Mouse (Mus musculus): ENCODE results near the gene Mfsd5. TPM values are rescaled to one million over a fixed set of nuclear protein-coding genes. Genes with fewer than 3 reads are reported as not detected.

The Mfsd5 gene
- total RNA-seq (2021): 10 to 100 TPM; 42.1 to 43.9 TPM

- DNase-seq (ENCODE audit: low spot score in 2 of 2): peak; percentile 87 to 88
- intact Hi-C loops (cut with DNase I): loop anchor here (2.0 kb wide), 1 partner anchor 40 kb away; no protein-coding TSS in a partner anchor
Observed at GRCm38 (mm10) chr15:102279092-102279782, at the start of gene Mfsd5. TSS of gene Mfsd5 (plus strand) at chr15:102279454.

GRCm38 (mm10) chr15:102230408-102231321 is 48.6 kb upstream of the Mfsd5 start:
- DNase-seq (ENCODE audit: low spot score in 2 of 2): no peak
- intact Hi-C loops (cut with DNase I): no loop called here

GRCm38 (mm10) chr15:102231748-102232147 is 47.5 kb upstream of the Mfsd5 start, which contains the start of gene Itgb7:
TSS of gene Itgb7 (minus strand) at chr15:102231944.
- DNase-seq (ENCODE audit: low spot score in 2 of 2): no peak
- intact Hi-C loops (cut with DNase I): no loop called here

GRCm38 (mm10) chr15:102232764-102233163 is 46.5 kb upstream of the Mfsd5 start:
- intact Hi-C loops (cut with DNase I): no loop called here

GRCm38 (mm10) chr15:102233896-102234295 is 45.4 kb upstream of the Mfsd5 start:
- intact Hi-C loops (cut with DNase I): no loop called here

More at GRCm38 (mm10) chr15:102232764-102233163, 46.5 kb upstream of the Mfsd5 start:
- DNase-seq (ENCODE audit: low spot score in 2 of 2): no peak

GRCm38 (mm10) chr15:102235371-102236027 is 43.8 kb upstream of the Mfsd5 start:
- no peak for DNase-seq (ENCODE audit: low spot score in 2 of 2)

More at GRCm38 (mm10) chr15:102233896-102234295, 45.4 kb upstream of the Mfsd5 start:
- DNase-seq (ENCODE audit: low spot score in 2 of 2): no peak

GRCm38 (mm10) chr15:102238543-102239259 is 40.6 kb upstream of the Mfsd5 start:
- no peak for DNase-seq (ENCODE audit: low spot score in 2 of 2)
- intact Hi-C loops (cut with DNase I): loop anchor here (2.0 kb wide), 1 partner anchor 40 kb away; the partner anchor contains the start of gene Mfsd5

More at GRCm38 (mm10) chr15:102235371-102236027, 43.8 kb upstream of the Mfsd5 start:
- intact Hi-C loops (cut with DNase I): no loop called here

- intact Hi-C loops (cut with DNase I): loop anchor here (2.0 kb wide), 1 partner anchor 40 kb away; the partner anchor contains the start of gene Mfsd5
- DNase-seq (ENCODE audit: low spot score in 2 of 2): peak; percentile 69 to 70
Observed at GRCm38 (mm10) chr15:102239260-102239590, 40.0 kb upstream of the Mfsd5 start.

- intact Hi-C loops (cut with DNase I): loop anchor here (2.0 to 5.0 kb wide), 2 partner anchors 39 to 77 kb away; partner anchors contain the start of gene Mfsd5
- DNase-seq (ENCODE audit: low spot score in 2 of 2): no peak
Observed at GRCm38 (mm10) chr15:102239851-102240250, 39.4 kb upstream of the Mfsd5 start.

- no peak for DNase-seq (ENCODE audit: low spot score in 2 of 2)
- intact Hi-C loops (cut with DNase I): loop anchor here (5.0 kb wide), 1 partner anchor 77 kb away; no protein-coding TSS in a partner anchor
Observed at GRCm38 (mm10) chr15:102240607-102241006, 38.6 kb upstream of the Mfsd5 start.

GRCm38 (mm10) chr15:102242404-102243228 is 36.6 kb upstream of the Mfsd5 start:
- DNase-seq (ENCODE audit: low spot score in 2 of 2): no peak
- intact Hi-C loops (cut with DNase I): loop anchor here (5.0 kb wide), 1 partner anchor 75 kb away; no protein-coding TSS in a partner anchor

GRCm38 (mm10) chr15:102243229-102244190 is 35.7 kb upstream of the Mfsd5 start:
- DNase-seq (ENCODE audit: low spot score in 2 of 2): no peak

GRCm38 (mm10) chr15:102244306-102245191 is 34.7 kb upstream of the Mfsd5 start:
- no peak for DNase-seq (ENCODE audit: low spot score in 2 of 2)
- intact Hi-C loops (cut with DNase I): loop anchor here (5.0 kb wide), 1 partner anchor 73 kb away; no protein-coding TSS in a partner anchor

More at GRCm38 (mm10) chr15:102243229-102244190, 35.7 kb upstream of the Mfsd5 start:
- intact Hi-C loops (cut with DNase I): loop anchor here (5.0 kb wide), 1 partner anchor 74 kb away; no protein-coding TSS in a partner anchor

GRCm38 (mm10) chr15:102245461-102245881 is 33.8 kb upstream of the Mfsd5 start:
- intact Hi-C loops (cut with DNase I): no loop called here
- DNase-seq (ENCODE audit: low spot score in 2 of 2): peak in 1 of 2 experiments; percentile 21

- intact Hi-C loops (cut with DNase I): loop anchor here (1.0 kb wide), 1 partner anchor 43 kb away; the partner anchor contains the start of gene Zfp740
- peak; percentile 79 to 85 for DNase-seq (ENCODE audit: low spot score in 2 of 2)
Observed at GRCm38 (mm10) chr15:102245891-102246741, 33.1 kb upstream of the Mfsd5 start.

Data from left cerebral cortex, postnatal 25 days (tissue).